Mouse (Mus musculus): Measurements from ENCODE around the gene Gm17324. TPM values are rescaled to one million over a fixed set of nuclear protein-coding genes. Genes with fewer than 3 reads are reported as not detected.
A peak's percentile ranks its signal among the peaks of the same experiment; 100 is the strongest.

Gm17324 gene
- polyA plus RNA-seq, 1 experiment from 2014 or later: 2.0 TPM

- Histone ChIP-seq H3K9me3 (ENCODE audit: control insufficient read depth, low read length) (no peaks in the 10 kb centered on the region), H3K4me3 (replicated peaks; ENCODE audit: low read length) (peak within 1 kb of the TSS; percentile 43), H3K4me1 (replicated peaks; ENCODE audit: control insufficient read depth, insufficient read depth, low read length) (peaks cover 10% of the 10 kb centered on the region; the same call in 1 of the 2 replicates), H3K4me2 (replicated peaks) (peak within 1 kb of the TSS; percentile 64), H3K36me3 (replicated peaks; ENCODE audit: control insufficient read depth, insufficient read depth) (no peaks in the 10 kb centered on the region), H3K27ac (no peak within 1 kb of the TSS), H3K27me3 (ENCODE audit: control insufficient read depth, insufficient read depth, low read length) (peaks cover 81% of the 10 kb centered on the region), H3K9ac (peak within 1 kb of the TSS; percentile 44; the same call in 1 of the 2 replicates)
- ATAC-seq (ENCODE audit: low FRiP score) (peak; percentile 68; the same call in 1 of the 2 replicates), DNase-seq (ENCODE audit: low spot score) (peak; percentile 28)
- WGBS: 1% methylated on average over 81 of the region's 81 CpGs
These were observed 5.8 kb downstream of the Gm17324 start, which contains the start of gene Cgas for GRCm38 (mm10) chr9:78442579-78443392. Cgas (minus strand) TSS chr9:78443237.

GRCm38 (mm10) chr9:78442237-78442578 lies 6.4 kb downstream of the Gm17324 start:
- no peaks in the 10 kb centered on the region for H3K9me3 ChIP-seq (ENCODE audit: control insufficient read depth, low read length)
- H3K36me3 ChIP-seq (replicated peaks; ENCODE audit: control insufficient read depth, insufficient read depth): no peaks in the 10 kb centered on the region
- 0 out of 2 replicates have a peak overlapping the region, but pooled peaks have one; percentile 44 for H3K9ac ChIP-seq
- 5% methylated on average over 9 of the region's 9 CpGs for WGBS
- H3K4me3 ChIP-seq (replicated peaks; ENCODE audit: low read length): peak overlapping the region; percentile 43
- peak overlapping the region; percentile 64 for H3K4me2 ChIP-seq (replicated peaks)
- H3K4me1 ChIP-seq (replicated peaks; ENCODE audit: control insufficient read depth, insufficient read depth, low read length): 0 out of 2 replicates have a peak, but pooled peaks cover 7% of the 10 kb centered on the region
- no peak for DNase-seq (ENCODE audit: low spot score)
- H3K27me3 ChIP-seq (ENCODE audit: control insufficient read depth, insufficient read depth, low read length): peaks cover 80% of the 10 kb centered on the region
- no peak for ATAC-seq (ENCODE audit: low FRiP score)
- H3K27ac ChIP-seq: no peak overlapping the region

GRCm38 (mm10) chr9:78439426-78439825 lies 9.2 kb downstream of the Gm17324 start:
- no peak overlapping the region for H3K4me3 ChIP-seq (replicated peaks; ENCODE audit: low read length)
- no peak overlapping the region for H3K9ac ChIP-seq
- H3K4me2 ChIP-seq (replicated peaks): no peak overlapping the region
- DNase-seq (ENCODE audit: low spot score) (no peak), ATAC-seq (ENCODE audit: low FRiP score) (no peak)
- no peaks in the 10 kb centered on the region for H3K9me3 ChIP-seq (ENCODE audit: control insufficient read depth, low read length)
- no peak overlapping the region for H3K27ac ChIP-seq
- no peaks in the 10 kb centered on the region for H3K36me3 ChIP-seq (replicated peaks; ENCODE audit: control insufficient read depth, insufficient read depth)
- H3K27me3 ChIP-seq (ENCODE audit: control insufficient read depth, insufficient read depth, low read length): peaks cover 56% of the 10 kb centered on the region
- H3K4me1 ChIP-seq (replicated peaks; ENCODE audit: control insufficient read depth, insufficient read depth, low read length): 0 out of 2 replicates have a peak, but pooled peaks cover 7% of the 10 kb centered on the region
- 70% methylated on average over 5 of the region's 5 CpGs for WGBS

GRCm38 (mm10) chr9:78432471-78432870 lies 16.1 kb downstream of the Gm17324 start:
- Histone ChIP-seq H3K36me3 (replicated peaks; ENCODE audit: control insufficient read depth, insufficient read depth) (no peaks in the 10 kb centered on the region), H3K9ac (no peak overlapping the region), H3K4me1 (replicated peaks; ENCODE audit: control insufficient read depth, insufficient read depth, low read length) (no peaks in the 10 kb centered on the region; the same call in 1 of the 2 replicates), H3K4me3 (replicated peaks; ENCODE audit: low read length) (no peak overlapping the region), H3K4me2 (replicated peaks) (no peak overlapping the region), H3K9me3 (ENCODE audit: control insufficient read depth, low read length) (no peaks in the 10 kb centered on the region), H3K27me3 (ENCODE audit: control insufficient read depth, insufficient read depth, low read length) (no peaks in the 10 kb centered on the region), H3K27ac (no peak overlapping the region)
- ATAC-seq (ENCODE audit: low FRiP score): no peak
- WGBS: 87% methylated on average over 5 of the region's 5 CpGs
- DNase-seq (ENCODE audit: low spot score): no peak

GRCm38 (mm10) chr9:78430486-78430885 lies 18.1 kb downstream of the Gm17324 start:
- Histone ChIP-seq H3K9ac (no peak overlapping the region), H3K4me1 (replicated peaks; ENCODE audit: control insufficient read depth, insufficient read depth, low read length) (no peaks in the 10 kb centered on the region; the same call in 1 of the 2 replicates), H3K27ac (no peak overlapping the region), H3K27me3 (ENCODE audit: control insufficient read depth, insufficient read depth, low read length) (no peaks in the 10 kb centered on the region), H3K4me3 (replicated peaks; ENCODE audit: low read length) (no peak overlapping the region), H3K9me3 (ENCODE audit: control insufficient read depth, low read length) (no peaks in the 10 kb centered on the region), H3K4me2 (replicated peaks) (no peak overlapping the region), H3K36me3 (replicated peaks; ENCODE audit: control insufficient read depth, insufficient read depth) (no peaks in the 10 kb centered on the region)
- ATAC-seq (ENCODE audit: low FRiP score) (no peak), DNase-seq (ENCODE audit: low spot score) (no peak)
- 82% methylated on average over 6 of the region's 6 CpGs for WGBS

GRCm38 (mm10) chr9:78429551-78429950 lies 19.0 kb downstream of the Gm17324 start:
- no peak overlapping the region for H3K4me3 ChIP-seq (replicated peaks; ENCODE audit: low read length)
- no peak overlapping the region for H3K27ac ChIP-seq
- DNase-seq (ENCODE audit: low spot score): no peak
- H3K9me3 ChIP-seq (ENCODE audit: control insufficient read depth, low read length): no peaks in the 10 kb centered on the region
- H3K4me1 ChIP-seq (replicated peaks; ENCODE audit: control insufficient read depth, insufficient read depth, low read length): no peaks in the 10 kb centered on the region; the same call in 1 of the 2 replicates
- no peak for ATAC-seq (ENCODE audit: low FRiP score)
- H3K36me3 ChIP-seq (replicated peaks; ENCODE audit: control insufficient read depth, insufficient read depth): no peaks in the 10 kb centered on the region
- 57% methylated on average over 2 of the region's 2 CpGs for WGBS
- H3K27me3 ChIP-seq (ENCODE audit: control insufficient read depth, insufficient read depth, low read length): no peaks in the 10 kb centered on the region
- no peak overlapping the region for H3K4me2 ChIP-seq (replicated peaks)
- no peak overlapping the region for H3K9ac ChIP-seq

GRCm38 (mm10) chr9:78428870-78429432 lies 19.6 kb downstream of the Gm17324 start:
- no peaks in the 10 kb centered on the region for H3K9me3 ChIP-seq (ENCODE audit: control insufficient read depth, low read length)

GRCm38 (mm10) chr9:78428185-78428584 lies 20.4 kb downstream of the Gm17324 start:
- Histone ChIP-seq H3K27ac (no peak overlapping the region), H3K4me2 (replicated peaks) (no peak overlapping the region)
- no peak for ATAC-seq (ENCODE audit: low FRiP score)

More at GRCm38 (mm10) chr9:78428870-78429432, 19.6 kb downstream of the Gm17324 start:
- DNase-seq (ENCODE audit: low spot score) (no peak), ATAC-seq (ENCODE audit: low FRiP score) (no peak)
- H3K4me2 ChIP-seq (replicated peaks): no peak overlapping the region
- no peak overlapping the region for H3K4me3 ChIP-seq (replicated peaks; ENCODE audit: low read length)
- 85% methylated on average over 4 of the region's 4 CpGs for WGBS
- H3K27ac ChIP-seq: no peak overlapping the region
- H3K27me3 ChIP-seq (ENCODE audit: control insufficient read depth, insufficient read depth, low read length): no peaks in the 10 kb centered on the region
- H3K4me1 ChIP-seq (replicated peaks; ENCODE audit: control insufficient read depth, insufficient read depth, low read length): no peaks in the 10 kb centered on the region; the same call in 1 of the 2 replicates
- H3K9ac ChIP-seq: no peak overlapping the region
- H3K36me3 ChIP-seq (replicated peaks; ENCODE audit: control insufficient read depth, insufficient read depth): no peaks in the 10 kb centered on the region

GRCm38 (mm10) chr9:78427362-78427781 lies 21.2 kb downstream of the Gm17324 start:
- no peaks in the 10 kb centered on the region for H3K9me3 ChIP-seq (ENCODE audit: control insufficient read depth, low read length)
- H3K27ac ChIP-seq: no peak overlapping the region
- DNase-seq (ENCODE audit: low spot score) (no peak), ATAC-seq (ENCODE audit: low FRiP score) (peak; percentile 40; the same call in 1 of the 2 replicates)
- H3K27me3 ChIP-seq (ENCODE audit: control insufficient read depth, insufficient read depth, low read length): no peaks in the 10 kb centered on the region
- H3K9ac ChIP-seq: peak overlapping the region; percentile 34; the same call in 1 of the 2 replicates
- no peaks in the 10 kb centered on the region for H3K36me3 ChIP-seq (replicated peaks; ENCODE audit: control insufficient read depth, insufficient read depth)
- no peaks in the 10 kb centered on the region; the same call in 1 of the 2 replicates for H3K4me1 ChIP-seq (replicated peaks; ENCODE audit: control insufficient read depth, insufficient read depth, low read length)
- WGBS: 35% methylated on average over 26 of the region's 27 CpGs
- H3K4me2 ChIP-seq (replicated peaks): peak overlapping the region; percentile 56
- peak overlapping the region; percentile 31 for H3K4me3 ChIP-seq (replicated peaks; ENCODE audit: low read length)

More at GRCm38 (mm10) chr9:78428185-78428584, 20.4 kb downstream of the Gm17324 start:
- 78% methylated on average over 6 of the region's 6 CpGs for WGBS
- no peak overlapping the region for H3K9ac ChIP-seq
- H3K36me3 ChIP-seq (replicated peaks; ENCODE audit: control insufficient read depth, insufficient read depth): no peaks in the 10 kb centered on the region
- H3K27me3 ChIP-seq (ENCODE audit: control insufficient read depth, insufficient read depth, low read length): no peaks in the 10 kb centered on the region
- DNase-seq (ENCODE audit: low spot score): no peak
- H3K4me1 ChIP-seq (replicated peaks; ENCODE audit: control insufficient read depth, insufficient read depth, low read length): no peaks in the 10 kb centered on the region; the same call in 1 of the 2 replicates
- H3K4me3 ChIP-seq (replicated peaks; ENCODE audit: low read length): no peak overlapping the region
- H3K9me3 ChIP-seq (ENCODE audit: control insufficient read depth, low read length): no peaks in the 10 kb centered on the region
